Mouse (Mus musculus) lung, postnatal 0 days (tissue): ENCODE results near the gene Stx12. TPM values are rescaled to one million over a fixed set of nuclear protein-coding genes. Genes with fewer than 3 reads are reported as not detected.
A peak's percentile ranks its signal among the peaks of the same experiment; 100 is the strongest.
"Not testable (repeated sequence)": the region's sequence is repeated elsewhere in the genome, so short reads cannot be mapped to it uniquely, and the experiment has no call there.

ENCODE experiments used
- ATAC-seq: fragments of 200-750 bp; cut with Nextera tagmentation; 2 replicates; pipeline ENCODE4 v1.8.0; 2017; ENCODE audit warnings: moderate library complexity
- DNase-seq: peaks from one replicate; pipeline ENCODE4 v3.0.0-alpha.2; 2016; ENCODE audit warnings: low spot score
- H3K27ac ChIP-seq: fragments of 300-500 bp; sonication (generic); 2 replicates; pipeline ENCODE4 v1.5.1; 2014; ENCODE audit warnings: antibody characterized with exemption, mild to moderate bottlenecking, low read length, mixed read lengths
- H3K27me3 ChIP-seq: fragments of 300-500 bp; sonication (generic); replicated peaks from 2 replicates; pipeline ENCODE4 v1.6.1; 2014; ENCODE audit warnings: low read length, mixed read lengths; ENCODE audit not compliant: insufficient read depth
- H3K36me3 ChIP-seq: fragments of 300-500 bp; sonication (generic); 2 replicates; pipeline ENCODE4 v1.6.1; 2014; ENCODE audit warnings: low read length, mixed read lengths; ENCODE audit not compliant: insufficient read depth
- H3K4me1 ChIP-seq: fragments of 300-500 bp; sonication (generic); 2 replicates; pipeline ENCODE4 v1.6.1; 2014; ENCODE audit warnings: antibody characterized with exemption, low read depth, low read length, mixed read lengths; ENCODE audit not compliant: insufficient read depth
- H3K4me2 ChIP-seq: fragments of 300-500 bp; sonication (generic); replicated peaks from 2 replicates; pipeline ENCODE4 v1.6.1; 2014; ENCODE audit warnings: low read depth, mild to moderate bottlenecking, low read length, moderate library complexity, mixed read lengths
- H3K4me3 ChIP-seq: fragments of 300-500 bp; sonication (generic); 2 replicates; pipeline ENCODE4 v1.5.1; 2014; ENCODE audit warnings: low read depth, low read length
- H3K9ac ChIP-seq: fragments of 300-500 bp; sonication (generic); replicated peaks from 2 replicates; pipeline ENCODE4 v1.6.1; 2014; ENCODE audit warnings: low read depth, mild to moderate bottlenecking
- H3K9me3 ChIP-seq: fragments of 300-500 bp; sonication (generic); 2 replicates; pipeline ENCODE4 v1.6.1; 2016; ENCODE audit warnings: low read length, mixed read lengths
- CTCF ChIP-seq: IDR thresholded peaks from 2 replicates; pipeline ENCODE4 v1.5.1; 2016; ENCODE audit warnings: antibody characterized with exemption, mild to moderate bottlenecking
- EP300 ChIP-seq: IDR thresholded peaks from 2 replicates; pipeline ENCODE4 v1.6.1; 2016; ENCODE audit warnings: antibody characterized with exemption, mild to moderate bottlenecking, control low read depth
- WGBS: fragments of 180-500 bp; shearing (Covaris S2); extraction: QIAGEN DNeasy Blood & Tissue Kit; methylation state at CpG from one replicate; pipeline ENCODE4 v1.1.7; 2014; 5-methylcytosine and 5-hydroxymethylcytosine counted together
- polyA plus RNA-seq: library from polyadenylated mRNA; unstranded; fragments of >200 nt; fragmentation: Nextera tagmentation; extraction: Ambion mirVana; gene quantifications from 2 replicates; pipeline ENCODE4 v1.2.1, GENCODE M21; 2015

Stx12 gene
- polyA plus RNA-seq = 80.8 and 85.9 TPM in 2 replicates

DNA sequence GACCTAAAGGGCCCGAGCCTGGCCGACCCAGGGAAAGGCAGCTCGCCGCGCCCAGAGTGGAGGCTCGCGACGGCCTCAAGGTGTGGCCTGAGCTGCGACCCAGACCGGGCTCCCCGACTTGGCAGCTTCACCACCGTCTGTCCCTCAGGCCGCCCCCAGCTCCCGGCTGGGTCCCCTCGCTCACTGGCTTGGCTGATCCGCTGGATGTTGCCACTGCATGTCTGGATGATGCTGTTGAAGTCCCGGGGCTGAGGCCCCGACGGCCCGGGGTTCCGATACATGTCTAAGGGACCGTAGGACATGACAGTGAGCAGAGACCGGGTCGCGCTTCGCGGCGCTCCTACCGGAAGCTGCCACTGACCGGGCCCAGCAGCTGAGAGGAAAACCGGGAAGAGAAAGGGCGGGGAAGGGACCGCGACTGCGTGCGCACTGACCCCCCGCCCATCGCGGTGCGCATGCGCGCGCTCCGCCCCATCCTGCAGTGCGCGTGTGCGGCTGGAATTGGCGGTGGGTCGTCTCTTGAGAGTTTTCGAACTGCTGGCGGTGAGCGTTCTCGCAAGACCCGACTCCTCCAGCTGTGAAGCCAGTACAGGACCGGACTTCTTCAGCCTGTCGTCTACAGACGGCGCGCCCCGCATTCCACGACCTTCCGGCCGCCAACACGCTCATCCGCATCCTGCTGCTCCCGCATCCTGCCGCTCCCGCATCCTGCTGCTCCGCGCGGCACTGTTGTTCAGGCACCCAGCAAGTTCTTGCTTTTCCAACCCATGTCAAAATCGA, at the start of gene Stx12:
Gene Stx12, minus strand, starts transcription at position 446 of the 780 bp plus-strand sequence.
- Histone ChIP-seq H3K4me1 (no peaks in the 10 kb centered on the region), H3K4me3 (peak within 1 kb of the TSS; percentile 78), H3K27ac (peak within 1 kb of the TSS; percentile 94), H3K36me3 (no peaks in the 10 kb centered on the region; the same call in 1 of the 2 replicates), H3K27me3 (no peaks in the 10 kb centered on the region), H3K4me2 (peak within 1 kb of the TSS; percentile 83), H3K9ac (peak within 1 kb of the TSS; percentile 87), H3K9me3 (no peaks in the 10 kb centered on the region)
- TF ChIP-seq CTCF (no peak), EP300 (no peak)
- DNase-seq (peak; percentile 94), ATAC-seq (peak; percentile 97)
- 2% methylated on average over 70 of the region's 72 CpGs for WGBS

DNA sequence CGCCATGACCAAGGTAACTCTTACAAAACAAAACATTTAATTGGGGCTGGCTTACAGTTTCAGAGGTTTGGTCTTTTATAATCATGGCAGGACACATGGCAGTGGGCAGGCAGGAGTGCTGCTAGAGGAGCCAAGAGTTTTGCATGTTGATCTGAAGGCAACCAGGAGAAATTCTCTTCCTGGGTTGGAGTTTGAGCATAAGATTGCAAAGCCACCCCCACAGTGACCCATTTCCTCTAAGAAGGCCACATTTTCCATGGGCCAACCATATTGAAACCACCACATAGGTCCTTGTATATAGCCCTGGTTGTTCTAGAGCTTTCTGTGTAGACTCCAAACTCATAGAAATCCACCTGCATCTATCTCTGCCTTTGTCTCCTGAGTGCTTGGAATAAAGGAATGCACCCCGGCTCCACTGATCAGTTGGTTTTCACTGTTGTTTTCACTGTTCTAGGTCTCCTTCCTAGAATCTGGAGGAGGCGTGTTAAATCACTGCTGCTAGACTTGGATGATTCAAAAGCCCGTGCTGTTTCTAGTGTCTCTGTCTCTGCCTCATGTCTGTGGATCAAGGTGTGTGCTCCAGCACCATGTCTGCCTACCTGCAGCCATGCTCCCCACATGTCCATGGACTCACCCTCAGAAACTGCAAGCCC, 48.6 kb upstream of the Stx12 start:
- Histone ChIP-seq H3K36me3 (no peaks in the 10 kb centered on the region), H3K27ac (no peak overlapping the region), H3K27me3 (no peaks in the 10 kb centered on the region), H3K9ac (no peak overlapping the region), H3K4me1 (no peaks in the 10 kb centered on the region), H3K4me3 (no peak overlapping the region), H3K4me2 (no peak overlapping the region), H3K9me3 (no peaks in the 10 kb centered on the region)
- 80% methylated on average over 4 of the region's 4 CpGs for WGBS
- DNase-seq (no peak), ATAC-seq (no peak)
- TF ChIP-seq EP300 (no peak), CTCF (no peak)

- Histone ChIP-seq H3K36me3 (no peaks in the 10 kb centered on the region), H3K9me3 (no peaks in the 10 kb centered on the region), H3K27ac (no peak overlapping the region), H3K4me1 (no peaks in the 10 kb centered on the region), H3K4me3 (no peak overlapping the region), H3K4me2 (no peak overlapping the region), H3K9ac (no peak overlapping the region), H3K27me3 (no peaks in the 10 kb centered on the region)
- TF ChIP-seq CTCF = peak; percentile 79
- no peak for TF ChIP-seq EP300
- WGBS = 15% methylated on average over 8 of the region's 8 CpGs
- ATAC-seq = peak; percentile 26; the same call in 1 of the 2 replicates
- DNase-seq = peak; percentile 70
Measured at GRCm38 (mm10) chr4:132930784-132931183, 46.5 kb upstream of the Stx12 start.

GRCm38 (mm10) chr4:132926520-132926919, 42.2 kb upstream of the Stx12 start:
- not testable (repeated sequence) for H3K27me3 ChIP-seq, H3K9ac ChIP-seq, ATAC-seq, H3K4me2 ChIP-seq, H3K4me1 ChIP-seq, H3K9me3 ChIP-seq, DNase-seq, H3K27ac ChIP-seq, H3K36me3 ChIP-seq, H3K4me3 ChIP-seq
- 49% methylated on average over 2 of the region's 2 CpGs for WGBS

GRCm38 (mm10) chr4:132922558-132923008, 38.3 kb upstream of the Stx12 start, which contains the start of gene Fam76a:
Gene Fam76a (minus strand): TSS chr4:132922558.
- H3K9me3 ChIP-seq = no peaks in the 10 kb centered on the region
- H3K4me3 ChIP-seq = peak within 1 kb of the TSS; percentile 94
- peak within 1 kb of the TSS; percentile 80 for H3K9ac ChIP-seq
- ATAC-seq (peak; percentile 99), DNase-seq (peak; percentile 99)
- TF ChIP-seq EP300 (peak; percentile 88), CTCF (peak; percentile 22; the same call in 1 of the 2 replicates)
- H3K27me3 ChIP-seq = no peaks in the 10 kb centered on the region
- H3K4me1 ChIP-seq = peaks cover 4% of the 10 kb centered on the region; the same call in 1 of the 2 replicates
- peak within 1 kb of the TSS; percentile 74 for H3K4me2 ChIP-seq
- 3% methylated on average over 51 of the region's 53 CpGs for WGBS
- no peaks in the 10 kb centered on the region for H3K36me3 ChIP-seq
- peak within 1 kb of the TSS; percentile 92 for H3K27ac ChIP-seq

- H3K27ac ChIP-seq = peak overlapping the region; percentile 92
- H3K4me3 ChIP-seq = peak overlapping the region; percentile 94
- peaks cover 4% of the 10 kb centered on the region; the same call in 1 of the 2 replicates for H3K4me1 ChIP-seq
- TF ChIP-seq EP300 (no peak), CTCF (no peak; the same call in 1 of the 2 replicates)
- DNase-seq = peak; percentile 61
- peak; percentile 52 for ATAC-seq
- H3K36me3 ChIP-seq = 0 out of 2 replicates have a peak, but pooled peaks cover under 1% of the 10 kb centered on the region
- no peaks in the 10 kb centered on the region for H3K9me3 ChIP-seq
- no peaks in the 10 kb centered on the region for H3K27me3 ChIP-seq
- H3K4me2 ChIP-seq = peak overlapping the region; percentile 74
- H3K9ac ChIP-seq = peak overlapping the region; percentile 80
- WGBS = under 1% methylated on average over 25 of the region's 50 CpGs
Measured at GRCm38 (mm10) chr4:132922061-132922530, 37.8 kb upstream of the Stx12 start.
